Mouse (Mus musculus) kidney, embryonic 16.5 days (tissue): ENCODE data around the gene Tex38. TPM values are rescaled to one million over a fixed set of nuclear protein-coding genes. Genes with fewer than 3 reads are reported as not detected.
A peak's percentile ranks its signal among the peaks of the same experiment; 100 is the strongest.

Experiments
- ATAC-seq: fragments of 200-750 bp; cut with Nextera tagmentation; 2 replicates; pipeline ENCODE4 v1.8.0; 2017; ENCODE audit warnings: moderate TSS enrichment; ENCODE audit not compliant: low FRiP score, low TSS enrichment
- H3K27ac ChIP-seq: fragments of 300-500 bp; sonication (generic); 2 replicates; pipeline ENCODE4 v1.5.1; 2014; ENCODE audit warnings: low read length
- H3K27me3 ChIP-seq: fragments of 300-500 bp; sonication (generic); 2 replicates; pipeline ENCODE4 v1.6.1; 2014; ENCODE audit warnings: low read length, control low read depth, mixed read lengths; ENCODE audit not compliant: insufficient read depth
- H3K36me3 ChIP-seq: fragments of 300-500 bp; sonication (generic); 2 replicates; pipeline ENCODE4 v1.6.1; 2014; ENCODE audit warnings: low read length, control low read depth, mixed read lengths; ENCODE audit not compliant: insufficient read depth
- H3K4me1 ChIP-seq: fragments of 300-500 bp; sonication (generic); 2 replicates; pipeline ENCODE4 v1.6.1; 2014; ENCODE audit warnings: low read length, control low read depth, mixed read lengths; ENCODE audit not compliant: insufficient read depth
- H3K4me2 ChIP-seq: fragments of 300-500 bp; sonication (generic); replicated peaks from 2 replicates; pipeline ENCODE4 v1.6.1; 2014; ENCODE audit warnings: low read depth, low read length
- H3K4me3 ChIP-seq: fragments of 300-500 bp; sonication (generic); 2 replicates; pipeline ENCODE4 v1.5.1; 2014; ENCODE audit warnings: mild to moderate bottlenecking, low read length
- H3K9ac ChIP-seq: fragments of 300-500 bp; sonication (generic); replicated peaks from 2 replicates; pipeline ENCODE4 v1.6.1; 2014; ENCODE audit warnings: low read length
- H3K9me3 ChIP-seq: fragments of 300-500 bp; sonication (generic); 2 replicates; pipeline ENCODE4 v1.6.1; 2016; ENCODE audit warnings: low read length, control low read depth
- whole genome bisulfite sequencing: fragments of 180-500 bp; shearing (Covaris S2); extraction: QIAGEN DNeasy Blood & Tissue Kit; methylation state at CpG from one replicate; pipeline ENCODE4 v1.1.7; 2014; 5-methylcytosine and 5-hydroxymethylcytosine counted together
- polyA plus RNA-seq: library from polyadenylated mRNA; unstranded; fragments of >200 nt; fragmentation: Nextera tagmentation; extraction: Ambion mirVana; gene quantifications from 2 replicates; pipeline ENCODE4 v1.2.1, GENCODE M21; 2015

The Tex38 gene
- polyA plus RNA-seq, 1 experiment from 2014 or later: 0.20 TPM

GRCm38 (mm10) chr4:115782026-115782805 lies 1.4 kb upstream of the Tex38 start:
- WGBS: 90% methylated on average over 5 of the region's 5 CpGs
- ATAC-seq: no peak
- Histone ChIP-seq H3K4me3 (no peak overlapping the region), H3K27me3 (no peaks in the 10 kb centered on the region), H3K27ac (no peak overlapping the region), H3K9ac (no peak overlapping the region), H3K4me1 (peaks cover 10% of the 10 kb centered on the region), H3K36me3 (no peaks in the 10 kb centered on the region), H3K9me3 (no peaks in the 10 kb centered on the region), H3K4me2 (no peak overlapping the region)

- Histone ChIP-seq H3K27me3 (no peaks in the 10 kb centered on the region), H3K36me3 (peaks cover 8% of the 10 kb centered on the region), H3K4me2 (no peak overlapping the region), H3K9me3 (no peaks in the 10 kb centered on the region), H3K9ac (no peak overlapping the region), H3K4me3 (no peak overlapping the region), H3K4me1 (peaks cover 4% of the 10 kb centered on the region; the same call in 1 of the 2 replicates), H3K27ac (no peak overlapping the region)
- 26% methylated on average over 6 of the region's 6 CpGs for WGBS
- no peak for ATAC-seq
Observed at GRCm38 (mm10) chr4:115780269-115780668, 549 bp downstream of the Tex38 start.

- WGBS: 86% methylated on average over 2 of the region's 2 CpGs
- Histone ChIP-seq H3K9me3 (no peaks in the 10 kb centered on the region), H3K4me1 (peaks cover 4% of the 10 kb centered on the region; the same call in 1 of the 2 replicates), H3K27me3 (no peaks in the 10 kb centered on the region), H3K27ac (no peak overlapping the region), H3K36me3 (peaks cover 14% of the 10 kb centered on the region), H3K9ac (no peak overlapping the region), H3K4me2 (no peak overlapping the region), H3K4me3 (no peak overlapping the region)
- no peak for ATAC-seq
Observed at GRCm38 (mm10) chr4:115777627-115778026, 3.2 kb downstream of the Tex38 start.

GRCm38 (mm10) chr4:115775056-115775455 lies 5.8 kb downstream of the Tex38 start:
- no peaks in the 10 kb centered on the region for H3K27me3 ChIP-seq
- H3K9me3 ChIP-seq: no peaks in the 10 kb centered on the region
- no peak for ATAC-seq
- H3K36me3 ChIP-seq: peaks cover 15% of the 10 kb centered on the region
- no peak overlapping the region for H3K9ac ChIP-seq
- H3K4me2 ChIP-seq: no peak overlapping the region
- H3K4me3 ChIP-seq: no peak overlapping the region
- peaks cover under 1% of the 10 kb centered on the region; the same call in 1 of the 2 replicates for H3K4me1 ChIP-seq
- no peak overlapping the region for H3K27ac ChIP-seq
- 88% methylated on average over 6 of the region's 6 CpGs for WGBS

- H3K9ac ChIP-seq: no peak overlapping the region
- ATAC-seq: peak; percentile 61; the same call in 1 of the 2 replicates
- H3K27ac ChIP-seq: peak overlapping the region; percentile 7
- no peaks in the 10 kb centered on the region for H3K27me3 ChIP-seq
- no peaks in the 10 kb centered on the region for H3K4me1 ChIP-seq
- no peak overlapping the region for H3K4me3 ChIP-seq
- no peak overlapping the region for H3K4me2 ChIP-seq
- no peaks in the 10 kb centered on the region for H3K9me3 ChIP-seq
- peaks cover 28% of the 10 kb centered on the region for H3K36me3 ChIP-seq
- 49% methylated on average over 11 of the region's 11 CpGs for WGBS
Observed at GRCm38 (mm10) chr4:115767647-115768467, 13.0 kb downstream of the Tex38 start.

- peaks cover 41% of the 10 kb centered on the region for H3K36me3 ChIP-seq
- 78% methylated on average over 11 of the region's 11 CpGs for WGBS
- no peaks in the 10 kb centered on the region for H3K9me3 ChIP-seq
- H3K9ac ChIP-seq: no peak overlapping the region
- no peak overlapping the region for H3K4me2 ChIP-seq
- H3K27ac ChIP-seq: no peak overlapping the region
- ATAC-seq: no peak
- no peaks in the 10 kb centered on the region for H3K27me3 ChIP-seq
- H3K4me1 ChIP-seq: no peaks in the 10 kb centered on the region
- no peak overlapping the region for H3K4me3 ChIP-seq
Observed at GRCm38 (mm10) chr4:115764581-115764980, 16.2 kb downstream of the Tex38 start.

GRCm38 (mm10) chr4:115761206-115761605 lies 19.6 kb downstream of the Tex38 start:
- Histone ChIP-seq H3K27ac (no peak overlapping the region), H3K4me3 (no peak overlapping the region), H3K9me3 (no peaks in the 10 kb centered on the region), H3K4me1 (no peaks in the 10 kb centered on the region), H3K4me2 (no peak overlapping the region), H3K9ac (no peak overlapping the region), H3K27me3 (no peaks in the 10 kb centered on the region), H3K36me3 (peaks cover 33% of the 10 kb centered on the region)
- 47% methylated on average over 3 of the region's 3 CpGs for WGBS
- no peak for ATAC-seq

- peaks cover 18% of the 10 kb centered on the region for H3K36me3 ChIP-seq
- WGBS: 97% methylated on average over 1 of the region's 1 CpGs
- no peak for ATAC-seq
Observed at GRCm38 (mm10) chr4:115754851-115755250, 26.0 kb downstream of the Tex38 start.

GRCm38 (mm10) chr4:115754101-115754500 lies 26.7 kb downstream of the Tex38 start:
- H3K4me1 ChIP-seq: no peaks in the 10 kb centered on the region
- no peak overlapping the region for H3K9ac ChIP-seq
- H3K4me3 ChIP-seq: no peak overlapping the region
- WGBS: 94% methylated on average over 3 of the region's 3 CpGs
- no peak overlapping the region for H3K4me2 ChIP-seq
- no peaks in the 10 kb centered on the region for H3K9me3 ChIP-seq
- peaks cover 20% of the 10 kb centered on the region for H3K36me3 ChIP-seq
- ATAC-seq: no peak
- no peaks in the 10 kb centered on the region for H3K27me3 ChIP-seq
- no peak overlapping the region for H3K27ac ChIP-seq

More at GRCm38 (mm10) chr4:115754851-115755250, 26.0 kb downstream of the Tex38 start:
- Histone ChIP-seq H3K4me3 (no peak overlapping the region), H3K27me3 (no peaks in the 10 kb centered on the region), H3K9ac (no peak overlapping the region), H3K4me2 (no peak overlapping the region), H3K27ac (no peak overlapping the region), H3K9me3 (no peaks in the 10 kb centered on the region), H3K4me1 (no peaks in the 10 kb centered on the region)

GRCm38 (mm10) chr4:115749336-115749735 lies 31.5 kb downstream of the Tex38 start:
- WGBS: 76% methylated on average over 1 of the region's 1 CpGs
- Histone ChIP-seq H3K4me1 (no peaks in the 10 kb centered on the region), H3K9me3 (no peaks in the 10 kb centered on the region), H3K9ac (no peak overlapping the region), H3K4me3 (no peak overlapping the region), H3K4me2 (no peak overlapping the region), H3K36me3 (peaks cover 20% of the 10 kb centered on the region), H3K27me3 (no peaks in the 10 kb centered on the region), H3K27ac (no peak overlapping the region)
- ATAC-seq: no peak
